Mouse (Mus musculus) liver, embryonic 16.5 days (tissue): ENCODE results near the gene Ndrg4. TPM values are rescaled to one million over a fixed set of nuclear protein-coding genes. Genes with fewer than 3 reads are reported as not detected.

Source experiments
- ATAC-seq: fragments of 200-750 bp; cut with Nextera tagmentation; 2 replicates; pipeline ENCODE4 v1.8.0; 2017; ENCODE audit warnings: low read depth, mild to moderate bottlenecking, moderate number of reproducible peaks, moderate library complexity
- H3K27ac ChIP-seq: fragments of 300-500 bp; sonication (generic); 2 replicates; pipeline ENCODE4 v1.5.1; 2014; ENCODE audit warnings: mild to moderate bottlenecking, low read length
- H3K27me3 ChIP-seq: fragments of 300-500 bp; sonication (generic); 2 replicates; pipeline ENCODE4 v1.6.1; 2014; ENCODE audit warnings: low read depth, low read length, mixed read lengths; ENCODE audit not compliant: control insufficient read depth, insufficient read depth
- H3K36me3 ChIP-seq: fragments of 300-500 bp; sonication (generic); 2 replicates; pipeline ENCODE4 v1.6.1; 2014; ENCODE audit warnings: mild to moderate bottlenecking; ENCODE audit not compliant: control insufficient read depth, insufficient read depth
- H3K4me1 ChIP-seq: fragments of 300-500 bp; sonication (generic); 2 replicates; pipeline ENCODE4 v1.6.1; 2014; ENCODE audit warnings: low read depth, low read length, mixed read lengths; ENCODE audit not compliant: control insufficient read depth
- H3K4me2 ChIP-seq: fragments of 300-500 bp; sonication (generic); 2 replicates; pipeline ENCODE4 v1.6.1; 2014; ENCODE audit warnings: low read depth, low read length, mixed read lengths
- H3K4me3 ChIP-seq: fragments of 300-500 bp; sonication (generic); 2 replicates; pipeline ENCODE4 v1.5.1; 2014; ENCODE audit warnings: low read depth, mild to moderate bottlenecking, low read length
- H3K9ac ChIP-seq: fragments of 300-500 bp; sonication (generic); 2 replicates; pipeline ENCODE4 v1.6.1; 2014; ENCODE audit warnings: low read depth, low read length
- H3K9me3 ChIP-seq: fragments of 300-500 bp; sonication (generic); replicated peaks from 2 replicates; pipeline ENCODE4 v1.6.1; 2016; ENCODE audit warnings: low read length; ENCODE audit not compliant: control insufficient read depth
- WGBS: fragments of 180-500 bp; shearing (Covaris S2); extraction: QIAGEN DNeasy Blood & Tissue Kit; methylation state at CpG from one replicate; pipeline ENCODE4 v1.1.7; 2014; ENCODE audit not compliant: insufficient replicate concordance; 5-methylcytosine and 5-hydroxymethylcytosine counted together
- polyA plus RNA-seq: library from polyadenylated mRNA; unstranded; fragments of >200 nt; fragmentation: Nextera tagmentation; extraction: Ambion mirVana; gene quantifications from 2 replicates; pipeline ENCODE4 v1.2.1, GENCODE M21; 2015

Gene Ndrg4
- polyA plus RNA-seq: 0.63 and 1.0 TPM in 2 replicates

- ATAC-seq: no peak
- H3K36me3 ChIP-seq: no peaks in the 10 kb centered on the region
- H3K27me3 ChIP-seq: peaks cover 58% of the 10 kb centered on the region
- 40% methylated on average over 9 of the region's 9 CpGs for WGBS
- peak within 1 kb of the TSS; percentile 49 for H3K4me3 ChIP-seq
- H3K9ac ChIP-seq: no peak within 1 kb of the TSS
- H3K4me1 ChIP-seq: no peaks in the 10 kb centered on the region; the same call in 1 of the 2 replicates
- no peaks in the 10 kb centered on the region for H3K9me3 ChIP-seq
- H3K4me2 ChIP-seq: peak within 1 kb of the TSS; percentile 67
- H3K27ac ChIP-seq: no peak within 1 kb of the TSS
Measured at GRCm38 (mm10) chr8:95676631-95677030, at the start of gene Ndrg4. Ndrg4 (plus strand) TSS chr8:95676980.

GRCm38 (mm10) chr8:95632840-95633239 is 43.9 kb upstream of the Ndrg4 start:
- H3K4me1 ChIP-seq: peaks cover 7% of the 10 kb centered on the region
- WGBS: 76% methylated on average over 6 of the region's 6 CpGs
- no peak overlapping the region for H3K27ac ChIP-seq
- H3K27me3 ChIP-seq: no peaks in the 10 kb centered on the region; the same call in 1 of the 2 replicates
- H3K9ac ChIP-seq: no peak overlapping the region
- peak overlapping the region; percentile 94; the same call in 1 of the 2 replicates for H3K4me3 ChIP-seq
- no peaks in the 10 kb centered on the region for H3K9me3 ChIP-seq
- no peak for ATAC-seq
- no peaks in the 10 kb centered on the region for H3K36me3 ChIP-seq
- H3K4me2 ChIP-seq: peak overlapping the region; percentile 78

GRCm38 (mm10) chr8:95633262-95634062 is 43.3 kb upstream of the Ndrg4 start, which contains the start of gene Gins3:
Gins3 (plus strand) TSS chr8:95633453.
- WGBS: 1% methylated on average over 47 of the region's 52 CpGs
- peak within 1 kb of the TSS; percentile 44; the same call in 1 of the 2 replicates for H3K27ac ChIP-seq
- H3K9me3 ChIP-seq: no peaks in the 10 kb centered on the region

GRCm38 (mm10) chr8:95634063-95634340 is 42.8 kb upstream of the Ndrg4 start:
- no peak for ATAC-seq
- Histone ChIP-seq H3K4me2 (peak overlapping the region; percentile 78), H3K9ac (peak overlapping the region; percentile 90), H3K27ac (no peak overlapping the region), H3K36me3 (no peaks in the 10 kb centered on the region), H3K9me3 (no peaks in the 10 kb centered on the region), H3K4me3 (peak overlapping the region; percentile 94), H3K4me1 (peaks cover 7% of the 10 kb centered on the region), H3K27me3 (no peaks in the 10 kb centered on the region)
- 2% methylated on average over 6 of the region's 6 CpGs for WGBS

More at GRCm38 (mm10) chr8:95633262-95634062, 43.3 kb upstream of the Ndrg4 start, which contains the start of gene Gins3:
- H3K36me3 ChIP-seq: no peaks in the 10 kb centered on the region
- H3K4me3 ChIP-seq: peak within 1 kb of the TSS; percentile 94
- H3K4me1 ChIP-seq: peaks cover 7% of the 10 kb centered on the region
- no peaks in the 10 kb centered on the region for H3K27me3 ChIP-seq
- peak within 1 kb of the TSS; percentile 78 for H3K4me2 ChIP-seq
- peak within 1 kb of the TSS; percentile 90 for H3K9ac ChIP-seq
- ATAC-seq: peak; percentile 92

- Histone ChIP-seq H3K36me3 (peaks cover 7% of the 10 kb centered on the region), H3K4me3 (no peak overlapping the region), H3K9me3 (no peaks in the 10 kb centered on the region), H3K27ac (no peak overlapping the region), H3K27me3 (no peaks in the 10 kb centered on the region), H3K4me2 (no peak overlapping the region), H3K4me1 (no peaks in the 10 kb centered on the region), H3K9ac (no peak overlapping the region)
- WGBS: 72% methylated on average over 2 of the region's 2 CpGs
- no peak for ATAC-seq
Measured at GRCm38 (mm10) chr8:95644942-95645341, 31.8 kb upstream of the Ndrg4 start.

GRCm38 (mm10) chr8:95648251-95648650 is 28.5 kb upstream of the Ndrg4 start:
- H3K9me3 ChIP-seq: no peaks in the 10 kb centered on the region
- no peak overlapping the region for H3K9ac ChIP-seq
- H3K27ac ChIP-seq: no peak overlapping the region
- H3K27me3 ChIP-seq: no peaks in the 10 kb centered on the region
- H3K4me1 ChIP-seq: no peaks in the 10 kb centered on the region
- no peak overlapping the region for H3K4me3 ChIP-seq
- H3K36me3 ChIP-seq: peaks cover 3% of the 10 kb centered on the region
- 27% methylated on average over 3 of the region's 3 CpGs for WGBS
- ATAC-seq: 0 out of 2 replicates have a peak, but pooled peaks have one; percentile 11
- no peak overlapping the region for H3K4me2 ChIP-seq

GRCm38 (mm10) chr8:95653351-95653750 is 23.4 kb upstream of the Ndrg4 start:
- H3K27me3 ChIP-seq: no peaks in the 10 kb centered on the region
- H3K4me3 ChIP-seq: no peak overlapping the region
- H3K27ac ChIP-seq: no peak overlapping the region
- no peak overlapping the region for H3K4me2 ChIP-seq
- no peaks in the 10 kb centered on the region for H3K36me3 ChIP-seq
- no peak overlapping the region for H3K9ac ChIP-seq
- no peaks in the 10 kb centered on the region for H3K4me1 ChIP-seq
- WGBS: 54% methylated on average over 5 of the region's 5 CpGs
- no peaks in the 10 kb centered on the region for H3K9me3 ChIP-seq
- ATAC-seq: no peak

GRCm38 (mm10) chr8:95655831-95656230 is 20.9 kb upstream of the Ndrg4 start:
- Histone ChIP-seq H3K27ac (no peak overlapping the region), H3K9ac (no peak overlapping the region), H3K4me1 (no peaks in the 10 kb centered on the region), H3K9me3 (no peaks in the 10 kb centered on the region), H3K4me2 (no peak overlapping the region), H3K36me3 (no peaks in the 10 kb centered on the region), H3K4me3 (no peak overlapping the region), H3K27me3 (no peaks in the 10 kb centered on the region)
- ATAC-seq: no peak
- 69% methylated on average over 7 of the region's 7 CpGs for WGBS

GRCm38 (mm10) chr8:95656316-95657002 is 20.3 kb upstream of the Ndrg4 start:
- 46% methylated on average over 5 of the region's 5 CpGs for WGBS
- no peak overlapping the region for H3K4me2 ChIP-seq

More at GRCm38 (mm10) chr8:95656316-95657002, 20.3 kb upstream of the Ndrg4 start:
- Histone ChIP-seq H3K9ac (no peak overlapping the region), H3K4me3 (no peak overlapping the region), H3K9me3 (no peaks in the 10 kb centered on the region), H3K27me3 (no peaks in the 10 kb centered on the region), H3K27ac (no peak overlapping the region), H3K36me3 (no peaks in the 10 kb centered on the region), H3K4me1 (no peaks in the 10 kb centered on the region)
- no peak for ATAC-seq
